Mouse (Mus musculus) hindbrain, postnatal 0 days (tissue): ENCODE measurements around the gene Dkk2. TPM values are rescaled to one million over a fixed set of nuclear protein-coding genes. Genes with fewer than 3 reads are reported as not detected.

ENCODE experiments used
- ATAC-seq: fragments of 200-750 bp; cut with Nextera tagmentation; 2 replicates; pipeline ENCODE4 v1.8.0; 2017; ENCODE audit warnings: mild to moderate bottlenecking, moderate TSS enrichment, moderate library complexity
- DNase-seq: peaks from one replicate; pipeline ENCODE4 v3.0.0-alpha.2; 2015; ENCODE audit warnings: low spot score
- H3K27ac ChIP-seq: fragments of 300-500 bp; sonication (generic); 2 replicates; pipeline ENCODE4 v1.5.1; 2014; ENCODE audit warnings: mild to moderate bottlenecking
- H3K27me3 ChIP-seq: fragments of 300-500 bp; sonication (generic); 2 replicates; pipeline ENCODE4 v1.6.1; 2014; ENCODE audit warnings: low read length, mixed read lengths; ENCODE audit not compliant: insufficient read depth
- H3K36me3 ChIP-seq: fragments of 300-500 bp; sonication (generic); 2 replicates; pipeline ENCODE4 v1.6.1; 2014; ENCODE audit warnings: low read length, mixed read lengths; ENCODE audit not compliant: insufficient read depth
- H3K4me1 ChIP-seq: fragments of 300-500 bp; sonication (generic); 2 replicates; pipeline ENCODE4 v1.6.1; 2014; ENCODE audit warnings: antibody characterized with exemption, low read length, mixed read lengths; ENCODE audit not compliant: insufficient read depth
- H3K4me2 ChIP-seq: fragments of 300-500 bp; sonication (generic); 2 replicates; pipeline ENCODE4 v1.6.1; 2014; ENCODE audit warnings: low read depth, mild to moderate bottlenecking, low read length, moderate library complexity, mixed read lengths
- H3K4me3 ChIP-seq: fragments of 300-500 bp; sonication (generic); 2 replicates; pipeline ENCODE4 v1.5.1; 2014; ENCODE audit warnings: low read length
- H3K9ac ChIP-seq: fragments of 300-500 bp; sonication (generic); replicated peaks from 2 replicates; pipeline ENCODE4 v1.6.1; 2014; ENCODE audit warnings: mild to moderate bottlenecking, low read length, moderate library complexity, mixed read lengths
- H3K9me3 ChIP-seq: fragments of 300-500 bp; sonication (generic); 2 replicates; pipeline ENCODE4 v1.6.1; 2016; ENCODE audit warnings: low read length, mixed read lengths
- CTCF ChIP-seq: IDR thresholded peaks from 2 replicates; pipeline ENCODE4 v1.5.1; 2016; ENCODE audit warnings: antibody characterized with exemption, control low read depth, low read depth
- WGBS: fragments of 180-500 bp; shearing (Covaris S2); extraction: QIAGEN DNeasy Blood & Tissue Kit; methylation state at CpG from one replicate; pipeline ENCODE4 v1.1.7; 2014; 5-methylcytosine and 5-hydroxymethylcytosine counted together
- polyA plus RNA-seq: library from polyadenylated mRNA; unstranded; fragments of >200 nt; fragmentation: Nextera tagmentation; extraction: Ambion mirVana; gene quantifications from 2 replicates; pipeline ENCODE4 v1.2.1, GENCODE M21; 2015
- total RNA-seq: library from RNA; depleted of rRNA; stranded (reverse); fragments of >200 nt; gene quantifications from 2 replicates; pipeline ENCODE4 v1.2.3, GENCODE M21; 2014

Dkk2 gene
- total and polyA plus RNA-seq, 2 experiments from 2014 or later: 1.2 to 1.7 TPM

DNA sequence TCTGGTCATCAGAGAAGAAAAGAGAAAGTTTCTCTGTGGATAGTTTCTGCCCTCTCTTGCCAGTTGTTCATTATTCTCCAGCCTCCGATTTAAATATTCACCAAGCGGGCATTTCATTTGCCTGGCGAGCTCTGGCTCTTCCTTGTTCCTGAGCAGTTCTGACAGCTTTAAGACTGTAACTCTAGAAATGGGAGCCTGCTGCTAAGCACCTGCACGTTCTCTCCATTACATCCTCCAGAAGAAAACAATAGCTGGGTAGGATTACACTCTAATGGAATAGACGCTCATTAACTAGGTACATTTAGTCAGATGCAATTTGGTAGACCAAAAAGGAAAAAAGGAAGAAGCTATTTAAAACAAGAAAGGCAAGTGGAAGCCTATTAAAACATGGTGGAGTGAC lies 36.3 kb downstream of the Dkk2 start:
- DNase-seq: no peak
- Histone ChIP-seq H3K9me3 (no peaks in the 10 kb centered on the region), H3K9ac (no peak overlapping the region), H3K4me2 (no peak overlapping the region), H3K4me1 (no peaks in the 10 kb centered on the region), H3K4me3 (no peak overlapping the region), H3K27me3 (no peaks in the 10 kb centered on the region), H3K27ac (no peak overlapping the region), H3K36me3 (no peaks in the 10 kb centered on the region)
- no peak for ATAC-seq
- 63% methylated on average over 5 of the region's 5 CpGs for WGBS
- TF ChIP-seq CTCF: no peak

DNA sequence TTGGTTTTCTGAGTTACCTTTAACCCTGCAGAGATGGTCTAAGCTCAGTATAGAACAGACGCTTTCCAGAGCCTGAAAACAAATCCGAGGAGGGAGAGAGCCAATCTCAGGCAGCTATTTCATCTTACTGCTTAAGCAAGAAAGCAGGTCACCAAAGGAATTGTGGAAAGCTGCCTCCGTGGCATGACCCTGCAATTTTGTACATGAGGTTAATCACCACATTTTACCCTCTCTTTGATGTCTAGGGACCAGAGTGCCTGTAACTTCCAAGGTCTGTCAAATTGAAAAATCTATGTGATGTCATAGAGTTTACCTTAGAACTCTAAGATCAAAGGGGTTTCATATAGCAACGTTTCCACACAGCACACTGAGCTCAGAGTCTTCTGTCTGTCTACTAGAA lies 37.5 kb downstream of the Dkk2 start:
- Histone ChIP-seq H3K36me3 (no peaks in the 10 kb centered on the region), H3K4me1 (no peaks in the 10 kb centered on the region), H3K9me3 (no peaks in the 10 kb centered on the region), H3K4me3 (no peak overlapping the region), H3K4me2 (no peak overlapping the region), H3K27me3 (no peaks in the 10 kb centered on the region), H3K27ac (no peak overlapping the region), H3K9ac (no peak overlapping the region)
- ATAC-seq (no peak), DNase-seq (no peak)
- no peak for TF ChIP-seq CTCF
- 69% methylated on average over 4 of the region's 4 CpGs for WGBS

DNA sequence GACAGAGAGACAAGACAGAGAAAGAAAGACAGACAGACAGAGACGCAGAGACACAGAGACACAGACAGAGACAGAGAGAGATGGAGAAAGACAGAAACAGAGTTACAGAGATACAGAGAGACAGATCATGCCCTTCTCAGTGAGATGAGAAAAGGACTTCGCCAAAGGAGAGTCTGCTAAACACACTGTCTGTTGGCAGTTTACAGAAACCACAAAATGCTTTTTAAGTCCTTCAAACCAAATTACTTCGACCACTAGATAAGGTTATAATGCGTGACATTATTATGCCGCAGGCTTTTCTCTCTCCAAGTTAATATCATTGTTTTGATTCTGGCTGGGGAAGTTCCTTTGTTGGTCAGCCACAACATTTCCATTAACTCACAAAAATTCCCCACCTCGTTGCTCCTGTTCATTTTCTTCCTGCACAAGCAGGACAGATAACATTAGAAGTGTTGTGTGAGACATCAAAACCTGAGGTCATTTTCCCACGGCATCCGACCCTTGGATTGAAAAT lies 40.2 kb downstream of the Dkk2 start:
- no peak for DNase-seq
- no peak for TF ChIP-seq CTCF
- 75% methylated on average over 8 of the region's 8 CpGs for WGBS
- Histone ChIP-seq H3K27me3 (no peaks in the 10 kb centered on the region), H3K4me1 (no peaks in the 10 kb centered on the region), H3K27ac (no peak overlapping the region), H3K4me2 (no peak overlapping the region), H3K4me3 (no peak overlapping the region), H3K36me3 (no peaks in the 10 kb centered on the region), H3K9me3 (no peaks in the 10 kb centered on the region), H3K9ac (no peak overlapping the region)
- no peak for ATAC-seq

DNA sequence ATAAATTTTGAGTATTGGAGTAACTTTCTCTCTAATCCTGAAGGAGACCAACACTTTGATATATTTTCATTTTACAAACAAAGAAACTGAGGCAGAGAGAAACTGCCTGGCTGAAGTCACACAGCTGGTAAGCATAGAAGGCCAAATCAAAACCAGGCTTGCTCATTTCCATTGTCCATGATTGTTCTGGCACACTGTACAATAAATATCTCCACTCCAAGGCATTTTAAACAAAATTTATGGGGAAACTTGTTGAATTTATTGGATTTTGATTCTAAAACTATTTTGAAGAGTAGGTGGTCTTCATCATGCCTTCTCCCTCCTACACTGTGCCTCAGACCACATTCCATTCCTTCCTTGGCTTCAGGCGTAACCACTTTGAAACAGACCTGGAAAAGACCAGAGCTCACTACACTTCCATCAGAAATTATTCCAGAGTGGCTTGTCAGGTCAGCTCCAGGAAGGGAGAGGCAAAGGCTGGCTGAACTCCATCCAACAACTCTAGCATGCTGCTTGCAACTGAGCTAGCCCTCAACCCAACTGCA lies 44.7 kb downstream of the Dkk2 start:
- TF ChIP-seq CTCF: no peak
- Histone ChIP-seq H3K27ac (no peak overlapping the region), H3K4me1 (no peaks in the 10 kb centered on the region), H3K9me3 (no peaks in the 10 kb centered on the region), H3K27me3 (no peaks in the 10 kb centered on the region), H3K4me2 (no peak overlapping the region), H3K9ac (no peak overlapping the region), H3K36me3 (no peaks in the 10 kb centered on the region), H3K4me3 (no peak overlapping the region)
- 93% methylated on average over 1 of the region's 1 CpGs for whole genome bisulfite sequencing
- ATAC-seq (no peak), DNase-seq (no peak)

DNA sequence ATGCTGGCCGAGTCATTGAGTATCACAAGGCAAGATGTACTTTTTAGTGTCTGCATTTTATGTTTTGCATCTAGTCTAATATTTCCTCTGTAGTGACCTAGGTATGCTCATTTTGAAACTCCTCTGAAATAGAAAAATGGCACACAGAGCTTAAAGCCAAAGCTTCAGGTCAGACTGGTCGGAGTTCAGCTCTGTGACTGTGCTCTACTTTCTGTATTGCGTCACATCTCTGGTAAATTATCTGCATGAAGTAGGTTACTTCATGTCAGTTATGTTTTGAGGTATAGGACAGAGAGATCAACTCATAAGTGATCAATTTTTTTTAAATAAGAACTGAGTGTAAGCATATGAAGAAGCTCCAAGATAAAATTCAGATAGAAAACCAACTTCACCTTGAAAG lies 45.7 kb downstream of the Dkk2 start:
- ATAC-seq: no peak

DNA sequence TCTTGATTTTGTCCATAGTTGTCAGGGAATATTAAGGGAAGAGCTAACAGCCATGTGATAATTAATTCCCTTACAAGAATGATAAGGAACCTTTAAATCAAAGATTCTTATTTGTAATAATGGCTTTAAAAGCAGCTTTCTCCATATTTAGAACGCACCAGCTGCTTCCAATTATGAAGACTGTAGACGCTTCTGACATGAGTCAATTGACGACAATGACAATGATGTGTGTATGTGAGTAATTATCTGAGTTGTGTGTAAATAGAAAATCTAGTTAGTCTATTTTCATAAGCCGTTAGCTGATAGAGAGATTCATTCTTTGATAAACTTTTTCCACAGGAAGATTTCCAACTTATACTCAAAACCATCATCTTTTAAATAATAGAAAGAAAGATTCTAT lies 46.8 kb downstream of the Dkk2 start:
- Histone ChIP-seq H3K9ac (no peak overlapping the region), H3K4me2 (no peak overlapping the region), H3K27me3 (no peaks in the 10 kb centered on the region), H3K4me3 (no peak overlapping the region), H3K36me3 (no peaks in the 10 kb centered on the region), H3K27ac (no peak overlapping the region), H3K4me1 (no peaks in the 10 kb centered on the region), H3K9me3 (no peaks in the 10 kb centered on the region)
- no peak for TF ChIP-seq CTCF
- DNase-seq (no peak), ATAC-seq (no peak)
- 78% methylated on average over 4 of the region's 4 CpGs for WGBS

More for the DNA sequence above, 45.7 kb downstream of the Dkk2 start:
- no peak for DNase-seq
- H3K9ac ChIP-seq: no peak overlapping the region
- H3K4me1 ChIP-seq: no peaks in the 10 kb centered on the region
- H3K27me3 ChIP-seq: no peaks in the 10 kb centered on the region
- H3K4me2 ChIP-seq: no peak overlapping the region
- no peak overlapping the region for H3K27ac ChIP-seq
- H3K36me3 ChIP-seq: no peaks in the 10 kb centered on the region
- no peak for TF ChIP-seq CTCF
- no peak overlapping the region for H3K4me3 ChIP-seq
- 71% methylated on average over 3 of the region's 3 CpGs for WGBS
- H3K9me3 ChIP-seq: no peaks in the 10 kb centered on the region

DNA sequence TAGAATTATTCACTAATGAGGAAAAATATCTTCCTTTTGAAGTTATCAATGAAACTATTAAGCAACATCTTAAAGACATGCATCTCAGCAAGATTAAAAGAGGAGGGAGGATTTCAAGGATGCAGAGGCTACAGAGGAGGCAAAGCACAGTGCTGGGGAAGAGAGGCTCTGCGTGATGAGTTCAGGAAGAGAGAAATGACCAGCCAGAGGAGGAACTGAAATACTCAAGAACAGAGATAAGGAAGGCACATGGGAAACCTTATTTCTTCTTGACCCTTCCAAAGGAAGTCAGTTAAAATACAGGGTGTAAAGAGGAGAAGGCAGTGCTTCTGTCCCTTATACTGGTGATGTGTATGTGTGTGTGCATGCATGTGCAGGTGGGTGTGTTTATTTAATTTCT lies 49.4 kb downstream of the Dkk2 start:
- H3K36me3 ChIP-seq: no peaks in the 10 kb centered on the region
- no peaks in the 10 kb centered on the region for H3K9me3 ChIP-seq
- H3K9ac ChIP-seq: no peak overlapping the region
- no peak for DNase-seq
- H3K4me1 ChIP-seq: no peaks in the 10 kb centered on the region
- WGBS: 97% methylated on average over 1 of the region's 1 CpGs
- no peak for TF ChIP-seq CTCF
- ATAC-seq: no peak
- no peak overlapping the region for H3K4me3 ChIP-seq
- H3K27me3 ChIP-seq: no peaks in the 10 kb centered on the region
- no peak overlapping the region for H3K27ac ChIP-seq
- no peak overlapping the region for H3K4me2 ChIP-seq
